Mouse (Mus musculus) limb, embryonic 10.5 days (tissue): ENCODE measurements at regions not wholly inside any gene's neighbourhood (a gene's known extent, or its start where the extent isn't known, plus 50 kb on each side); places are given as distances from the start of the nearest gene placed in this dataset.

Experiments used
- DNase-seq: peaks from one replicate; pipeline ENCODE4 v3.0.0-alpha.2; 2017; ENCODE audit warnings: low spot score
- H3K27ac ChIP-seq: fragments of 300-500 bp; sonication (generic); 2 replicates; pipeline ENCODE4 v1.5.1; 2016; ENCODE audit warnings: mild to moderate bottlenecking
- H3K27me3 ChIP-seq: fragments of 300-500 bp; sonication (generic); 2 replicates; pipeline ENCODE4 v1.6.1; 2016; ENCODE audit warnings: low read depth, mild to moderate bottlenecking; ENCODE audit not compliant: poor library complexity, severe bottlenecking
- H3K36me3 ChIP-seq: fragments of 300-500 bp; sonication (generic); 2 replicates; pipeline ENCODE4 v1.6.1; 2016; ENCODE audit warnings: mild to moderate bottlenecking, moderate library complexity
- H3K4me1 ChIP-seq: fragments of 300-500 bp; sonication (generic); 2 replicates; pipeline ENCODE4 v1.6.1; 2016
- H3K4me3 ChIP-seq: fragments of 300-500 bp; sonication (generic); 2 replicates; pipeline ENCODE4 v1.5.1; 2016; ENCODE audit warnings: mild to moderate bottlenecking, moderate library complexity
- H3K9me3 ChIP-seq: fragments of 300-500 bp; sonication (generic); replicated peaks from 2 replicates; pipeline ENCODE4 v1.6.1; 2016; ENCODE audit warnings: mild to moderate bottlenecking
- WGBS: fragments of 180-500 bp; shearing (Covaris S2); methylation state at CpG from one replicate; pipeline ENCODE4 v1.1.7; 2016; 5-methylcytosine and 5-hydroxymethylcytosine counted together

GRCm38 (mm10) chr15:59203850-59204625, 314.9 kb downstream of the Gm49356 start:
- Histone ChIP-seq H3K4me1 (peaks cover 5% of the 10 kb centered on the region; the same call in 1 of the 2 replicates), H3K9me3 (no peaks in the 10 kb centered on the region), H3K4me3 (no peak overlapping the region), H3K36me3 (no peaks in the 10 kb centered on the region), H3K27ac (no peak overlapping the region), H3K27me3 (no peaks in the 10 kb centered on the region)
- no peak for DNase-seq
- 80% methylated on average over 17 of the region's 17 CpGs for WGBS

DNA sequence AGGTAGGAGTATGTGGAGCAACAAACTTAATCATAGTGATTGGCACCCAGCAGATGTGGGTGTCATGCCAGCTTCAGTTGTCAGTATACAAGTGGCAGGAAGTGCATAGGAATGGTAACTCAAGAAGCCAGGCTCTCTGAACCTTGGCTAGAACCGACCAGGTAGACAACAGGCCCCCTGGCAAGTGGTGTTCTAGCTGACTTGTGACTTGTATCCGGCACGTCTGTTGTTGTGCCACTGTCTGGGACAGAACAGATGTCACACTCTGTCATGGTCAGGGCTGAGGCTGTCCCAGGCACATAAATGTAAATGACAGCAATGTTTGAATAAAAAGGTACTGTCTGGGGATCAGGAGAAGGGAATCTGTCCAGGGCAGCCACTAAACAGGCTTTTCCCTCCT, 316.0 kb downstream of the Gm49356 start:
- Histone ChIP-seq H3K27me3 (no peaks in the 10 kb centered on the region), H3K27ac (no peak overlapping the region), H3K36me3 (no peaks in the 10 kb centered on the region), H3K4me1 (peaks cover 5% of the 10 kb centered on the region; the same call in 1 of the 2 replicates), H3K4me3 (no peak overlapping the region), H3K9me3 (no peaks in the 10 kb centered on the region)
- no peak for DNase-seq
- WGBS = 92% methylated on average over 3 of the region's 3 CpGs

DNA sequence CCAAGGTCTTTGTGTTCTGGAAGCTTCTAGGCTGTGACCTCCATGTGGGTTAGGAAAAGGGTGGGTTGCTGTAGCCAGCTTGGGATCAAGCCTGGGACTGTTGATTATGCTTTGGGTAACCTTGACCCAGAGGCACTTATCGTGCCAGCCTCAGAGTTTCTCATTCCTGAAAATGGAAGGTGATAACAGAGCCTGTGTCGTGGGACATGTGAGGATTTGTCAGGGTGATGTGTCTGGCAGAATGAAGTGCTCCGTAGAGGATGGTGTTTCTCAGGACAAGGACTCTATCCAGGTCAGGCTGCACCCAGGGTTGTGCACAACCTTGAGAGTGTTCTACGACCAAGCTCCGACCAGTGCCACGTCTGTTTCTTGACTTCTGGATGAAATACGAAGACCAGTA, 316.4 kb downstream of the Gm49356 start:
- peaks cover 5% of the 10 kb centered on the region; the same call in 1 of the 2 replicates for H3K4me1 ChIP-seq
- DNase-seq = no peak
- 87% methylated on average over 7 of the region's 7 CpGs for WGBS

DNA sequence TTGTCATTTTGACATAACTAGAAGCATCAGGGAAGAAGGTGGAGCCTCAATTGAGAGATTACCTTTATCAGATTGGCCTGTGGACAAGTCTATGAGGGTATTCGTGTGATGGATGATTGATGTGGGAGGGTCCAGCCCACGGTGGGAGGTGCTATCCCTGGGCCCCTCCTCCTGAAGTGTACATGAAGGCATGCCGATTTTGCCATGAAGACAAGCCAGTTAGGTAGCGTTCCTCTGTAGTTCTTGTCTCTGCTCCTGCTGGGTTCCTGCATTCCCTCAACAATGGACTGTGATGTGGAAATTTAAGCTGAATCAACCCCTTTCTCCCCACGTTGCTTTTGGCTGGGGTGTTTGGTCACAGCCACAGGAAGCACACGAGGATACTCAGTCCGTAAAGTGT, 317.5 kb downstream of the Gm49356 start:
- H3K27me3 ChIP-seq = no peaks in the 10 kb centered on the region
- no peak for DNase-seq
- no peak overlapping the region for H3K4me3 ChIP-seq
- WGBS = 84% methylated on average over 7 of the region's 7 CpGs
- no peaks in the 10 kb centered on the region for H3K9me3 ChIP-seq
- H3K27ac ChIP-seq = no peak overlapping the region
- peaks cover 5% of the 10 kb centered on the region; the same call in 1 of the 2 replicates for H3K4me1 ChIP-seq
- no peaks in the 10 kb centered on the region for H3K36me3 ChIP-seq

More for the DNA sequence above, 316.4 kb downstream of the Gm49356 start:
- Histone ChIP-seq H3K36me3 (no peaks in the 10 kb centered on the region), H3K27ac (no peak overlapping the region), H3K9me3 (no peaks in the 10 kb centered on the region), H3K27me3 (no peaks in the 10 kb centered on the region), H3K4me3 (no peak overlapping the region)

GRCm38 (mm10) chr15:59207976-59208375, 318.9 kb downstream of the Gm49356 start:
- H3K4me3 ChIP-seq = no peak overlapping the region
- WGBS = 77% methylated on average over 4 of the region's 4 CpGs
- no peaks in the 10 kb centered on the region for H3K27me3 ChIP-seq
- H3K36me3 ChIP-seq = no peaks in the 10 kb centered on the region
- no peak for DNase-seq
- H3K4me1 ChIP-seq = peaks cover 5% of the 10 kb centered on the region; the same call in 1 of the 2 replicates
- no peak overlapping the region for H3K27ac ChIP-seq
- H3K9me3 ChIP-seq = no peaks in the 10 kb centered on the region

DNA sequence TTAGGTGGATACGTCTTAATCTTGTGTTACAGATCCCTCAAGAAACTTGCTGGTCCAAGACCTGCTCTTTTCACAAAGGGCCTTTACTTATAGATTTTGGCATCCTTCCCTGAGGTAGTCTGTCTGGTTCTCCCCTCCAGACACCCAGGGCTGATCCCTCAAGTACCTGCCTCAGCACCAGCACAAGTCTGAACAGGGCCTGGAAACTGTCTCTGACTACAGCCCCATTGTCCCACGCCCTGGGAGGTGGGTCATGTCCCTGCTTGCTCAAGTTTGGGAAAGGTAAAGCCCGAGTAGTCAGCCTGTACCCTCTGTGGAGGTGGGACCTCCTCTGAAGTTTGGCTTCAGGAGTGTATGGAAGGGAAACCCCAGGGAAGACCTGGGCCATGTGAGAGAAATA, 323.3 kb downstream of the Gm49356 start:
- Histone ChIP-seq H3K27me3 (no peaks in the 10 kb centered on the region), H3K27ac (no peak overlapping the region), H3K4me1 (no peaks in the 10 kb centered on the region), H3K36me3 (no peaks in the 10 kb centered on the region), H3K9me3 (no peaks in the 10 kb centered on the region), H3K4me3 (no peak overlapping the region)
- WGBS = 74% methylated on average over 3 of the region's 3 CpGs
- no peak for DNase-seq

DNA sequence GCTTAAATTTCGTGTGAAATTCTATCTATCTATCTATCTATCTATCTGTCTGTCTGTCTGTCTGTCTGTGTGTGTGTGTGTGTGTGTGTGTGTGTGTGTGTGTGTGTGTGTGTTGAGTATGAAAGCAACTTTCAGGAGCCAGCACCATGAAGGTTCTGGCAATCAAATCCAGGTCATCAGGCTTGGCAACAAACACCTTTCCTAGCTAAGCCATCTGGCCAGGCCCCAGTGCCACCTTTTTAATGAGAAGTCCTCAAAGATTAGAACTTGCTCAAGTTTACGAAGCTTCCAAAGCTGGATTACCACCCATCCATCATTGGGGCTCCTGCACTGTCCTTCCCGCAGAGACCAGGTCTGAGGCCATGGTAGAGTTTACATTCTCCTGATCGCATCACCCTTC, 325.0 kb downstream of the Gm49356 start:
- Histone ChIP-seq H3K36me3 (no peaks in the 10 kb centered on the region), H3K4me1 (no peaks in the 10 kb centered on the region), H3K9me3 (no peaks in the 10 kb centered on the region), H3K27ac (no peak overlapping the region), H3K4me3 (no peak overlapping the region), H3K27me3 (no peaks in the 10 kb centered on the region)
- WGBS = 81% methylated on average over 4 of the region's 4 CpGs
- DNase-seq = no peak

- no peaks in the 10 kb centered on the region for H3K4me1 ChIP-seq
- H3K9me3 ChIP-seq = no peaks in the 10 kb centered on the region
- no peaks in the 10 kb centered on the region for H3K36me3 ChIP-seq
- no peak overlapping the region for H3K27ac ChIP-seq
- no peak for DNase-seq
- 80% methylated on average over 4 of the region's 4 CpGs for WGBS
- no peak overlapping the region for H3K4me3 ChIP-seq
- no peaks in the 10 kb centered on the region for H3K27me3 ChIP-seq
These were observed 326.1 kb downstream of the Gm49356 start for GRCm38 (mm10) chr15:59215239-59215638.

- Histone ChIP-seq H3K4me3 (no peak overlapping the region), H3K36me3 (no peaks in the 10 kb centered on the region), H3K9me3 (no peaks in the 10 kb centered on the region), H3K27me3 (no peaks in the 10 kb centered on the region), H3K27ac (no peak overlapping the region), H3K4me1 (no peaks in the 10 kb centered on the region)
- DNase-seq = no peak
- 84% methylated on average over 9 of the region's 9 CpGs for WGBS
These were observed 328.4 kb downstream of the Gm49356 start for GRCm38 (mm10) chr15:59217481-59217880.

DNA sequence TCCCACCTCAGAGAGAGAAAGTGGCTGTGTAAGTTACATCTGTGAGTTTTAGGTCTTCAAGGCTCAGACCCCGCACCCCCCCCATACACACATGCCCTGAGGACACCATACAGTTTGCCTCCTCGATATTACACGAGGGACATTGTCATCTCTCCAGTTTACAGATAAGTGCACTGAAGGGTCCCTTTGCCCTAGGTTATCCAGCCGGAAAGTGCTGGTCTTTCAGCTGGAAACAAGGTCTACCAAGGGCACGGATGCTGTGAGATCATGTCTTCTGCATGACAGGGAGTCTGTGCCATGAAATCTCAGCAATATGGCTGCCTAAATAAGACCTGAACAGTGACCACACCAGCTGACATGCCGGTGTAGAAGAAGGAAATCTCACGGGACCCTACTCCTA, 329.8 kb downstream of the Gm49356 start:
- no peak overlapping the region for H3K27ac ChIP-seq
- H3K36me3 ChIP-seq = no peaks in the 10 kb centered on the region
- 90% methylated on average over 7 of the region's 7 CpGs for WGBS
- no peaks in the 10 kb centered on the region for H3K4me1 ChIP-seq
- H3K4me3 ChIP-seq = no peak overlapping the region
- no peaks in the 10 kb centered on the region for H3K9me3 ChIP-seq
- no peak for DNase-seq
- no peaks in the 10 kb centered on the region for H3K27me3 ChIP-seq

DNA sequence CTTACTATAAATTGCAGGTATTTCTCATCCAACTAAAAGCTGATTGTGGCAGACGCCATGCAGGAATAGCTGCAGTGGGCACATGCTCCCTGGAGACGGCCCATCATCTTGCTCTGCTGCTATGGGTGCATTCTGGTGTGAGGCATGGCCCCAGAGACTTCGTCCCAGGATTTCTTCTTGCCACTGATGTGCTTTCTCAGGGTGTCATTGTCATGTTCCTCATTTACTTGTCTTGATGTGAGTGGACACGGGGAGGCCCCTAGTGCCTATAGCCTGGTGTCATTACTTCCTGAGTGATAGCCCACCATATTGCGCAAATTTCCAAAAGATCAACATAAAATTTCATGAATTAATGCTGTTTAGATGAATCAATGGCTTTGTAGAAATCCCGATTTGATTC, 336.5 kb downstream of the Gm49356 start:
- 87% methylated on average over 6 of the region's 6 CpGs for WGBS
- H3K27ac ChIP-seq = no peak overlapping the region
- H3K4me1 ChIP-seq = no peaks in the 10 kb centered on the region
- H3K4me3 ChIP-seq = no peak overlapping the region
- no peaks in the 10 kb centered on the region for H3K36me3 ChIP-seq
- H3K27me3 ChIP-seq = no peaks in the 10 kb centered on the region
- no peaks in the 10 kb centered on the region for H3K9me3 ChIP-seq
- DNase-seq = no peak

DNA sequence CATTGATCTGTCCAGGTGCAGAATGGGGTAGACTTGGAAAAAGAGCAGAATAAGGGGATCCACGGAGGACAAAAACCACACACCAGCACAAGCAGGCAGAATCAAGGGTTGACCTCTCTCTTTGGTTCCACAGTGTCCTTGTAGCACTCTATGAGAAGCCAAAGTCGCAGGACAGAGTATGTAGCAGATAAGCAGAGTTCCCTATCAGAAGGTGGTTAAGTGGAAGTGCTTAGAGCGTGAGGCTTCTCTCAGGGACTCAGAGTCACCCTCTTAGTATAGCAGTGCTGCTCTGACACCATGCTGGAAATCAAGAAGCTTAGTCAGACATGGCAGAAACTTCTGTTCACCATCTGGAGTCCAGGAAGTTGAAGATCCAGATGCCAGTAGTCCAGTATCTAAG, 338.2 kb downstream of the Gm49356 start:
- DNase-seq = no peak
- no peaks in the 10 kb centered on the region for H3K36me3 ChIP-seq
- H3K27me3 ChIP-seq = no peaks in the 10 kb centered on the region
- no peak overlapping the region for H3K4me3 ChIP-seq
- H3K4me1 ChIP-seq = no peaks in the 10 kb centered on the region
- H3K27ac ChIP-seq = no peak overlapping the region
- WGBS = 85% methylated on average over 3 of the region's 3 CpGs
- H3K9me3 ChIP-seq = no peaks in the 10 kb centered on the region

DNA sequence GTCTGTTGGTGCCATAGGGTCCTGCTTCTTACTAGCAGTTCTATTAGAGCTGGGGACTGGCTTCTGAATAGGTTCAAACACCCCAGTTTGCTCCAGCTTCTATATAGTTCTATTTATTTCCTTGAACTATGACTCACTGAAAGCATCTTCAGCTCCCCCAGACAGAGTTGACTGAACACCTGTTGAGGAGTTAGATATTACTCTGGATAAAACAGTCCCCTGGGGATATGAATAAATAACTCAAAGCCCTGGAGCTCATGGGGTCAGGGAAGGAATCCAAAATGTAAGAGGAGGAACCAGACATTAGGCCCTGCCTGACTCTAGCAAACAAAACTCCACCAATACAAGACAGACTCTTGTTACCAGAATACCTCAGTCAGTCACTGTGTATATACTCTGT, 341.4 kb downstream of the Gm49356 start:
- no peak overlapping the region for H3K27ac ChIP-seq
- no peaks in the 10 kb centered on the region for H3K27me3 ChIP-seq
- DNase-seq = no peak
- H3K4me1 ChIP-seq = no peaks in the 10 kb centered on the region
- no peaks in the 10 kb centered on the region for H3K9me3 ChIP-seq
- H3K36me3 ChIP-seq = no peaks in the 10 kb centered on the region
- no peak overlapping the region for H3K4me3 ChIP-seq

GRCm38 (mm10) chr15:59231703-59232102, 342.6 kb downstream of the Gm49356 start:
- 88% methylated on average over 1 of the region's 1 CpGs for WGBS
- H3K4me1 ChIP-seq = no peaks in the 10 kb centered on the region
- no peaks in the 10 kb centered on the region for H3K9me3 ChIP-seq
- no peak overlapping the region for H3K4me3 ChIP-seq
- no peak for DNase-seq
- no peaks in the 10 kb centered on the region for H3K36me3 ChIP-seq
- H3K27ac ChIP-seq = no peak overlapping the region
- H3K27me3 ChIP-seq = no peaks in the 10 kb centered on the region
